Mouse (Mus musculus) left cerebral cortex, postnatal 4 days (tissue): ENCODE measurements around the gene Skida1. TPM values are rescaled to one million over a fixed set of nuclear protein-coding genes. Genes with fewer than 3 reads are reported as not detected.

Source experiments
- DNase-seq: peaks from one replicate; pipeline ENCODE4 v3.0.0-alpha.2; 2022
- intact Hi-C: fragments of 180-260 bp; cut with DNase I; formaldehyde crosslinking; loops from one replicate; pipeline ENCODE4 v1.15.1; 2025
- total RNA-seq, 2 experiments: library from RNA; stranded (reverse); gene quantifications; 2 replicates each; pipeline ENCODE4 v1.2.3; 2021

The Skida1 gene
- total RNA-seq, 2 experiments from 2014 or later = 11.6 to 13.9 TPM

DNA sequence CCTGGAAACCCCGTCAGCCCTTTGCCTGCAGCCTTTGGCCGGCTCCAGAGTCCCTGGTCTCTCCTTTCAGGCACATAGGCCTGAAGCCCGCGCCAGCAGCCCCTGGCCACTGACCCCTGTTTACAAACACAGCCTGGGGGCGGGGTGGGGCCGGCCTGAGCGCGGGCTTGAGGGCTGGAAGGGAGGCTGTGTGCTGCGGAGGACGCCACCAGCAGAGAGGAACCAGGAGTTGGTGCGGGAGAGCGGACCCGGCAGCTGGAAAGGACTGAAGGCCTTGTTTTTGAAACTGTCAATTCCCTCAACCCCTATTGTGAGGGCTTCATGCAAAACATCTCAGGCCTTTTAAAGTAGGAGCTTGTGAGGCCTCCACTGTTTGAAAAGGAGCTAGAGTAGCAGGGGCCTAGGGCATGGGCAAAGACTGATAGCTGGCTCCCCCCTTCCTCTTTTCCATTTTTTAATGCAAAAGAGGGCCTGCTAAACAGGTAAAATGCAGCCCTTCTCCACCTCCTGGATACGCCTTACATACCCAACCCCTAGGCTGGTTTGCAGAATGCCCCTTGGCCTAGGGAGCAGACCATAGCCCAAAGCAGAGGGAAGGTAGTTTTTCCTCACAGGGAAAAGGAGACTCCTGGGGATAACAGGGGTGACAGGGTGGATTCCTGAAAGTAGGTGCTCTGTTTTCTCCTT lies 7.5 kb downstream of the Skida1 start:
- intact Hi-C loops = loop anchor here (10.0 kb wide), 1 partner anchor 1233 kb away; no protein-coding TSS in a partner anchor
- DNase-seq = peak; percentile 79

DNA sequence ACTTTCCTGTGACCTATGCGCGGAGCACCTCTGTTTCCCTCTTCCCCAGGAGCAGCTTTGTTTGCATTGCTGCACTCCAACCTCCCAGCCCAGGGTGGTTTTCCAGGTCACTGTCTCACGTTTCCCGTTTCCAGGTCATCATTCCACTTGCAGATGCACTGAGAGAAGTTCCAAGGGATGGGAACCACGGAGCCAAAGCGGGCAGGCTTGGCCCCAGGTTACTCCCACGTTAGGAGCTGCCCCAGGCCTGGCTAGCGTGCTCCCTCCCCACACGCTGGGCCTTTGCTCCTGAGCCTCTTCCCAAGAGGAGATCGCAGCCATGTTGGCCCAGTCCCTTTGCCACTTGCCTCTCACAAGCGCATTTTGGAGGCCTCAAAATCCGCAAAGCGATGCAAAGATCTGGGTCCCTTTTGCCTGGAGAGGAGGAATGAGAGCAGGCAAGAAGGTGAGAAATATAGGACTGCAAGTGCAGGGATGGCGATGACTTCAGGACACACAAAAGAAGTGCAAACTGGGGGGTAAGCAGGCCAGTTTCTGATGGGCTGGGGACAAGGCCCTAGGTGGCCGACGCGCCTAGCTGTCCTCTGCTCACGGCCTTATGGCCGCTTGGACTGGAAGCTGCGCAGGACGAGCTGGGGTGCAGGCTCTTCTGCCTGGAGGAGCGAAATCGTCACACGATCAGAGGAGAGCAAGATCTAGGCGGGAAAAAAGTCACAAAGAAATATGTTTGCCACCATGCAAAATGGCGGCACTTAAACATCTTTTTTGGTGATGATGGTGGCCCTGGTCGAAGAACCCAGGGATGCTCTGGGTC lies 8.3 kb downstream of the Skida1 start:
- DNase-seq = no peak
- intact Hi-C loops = loop anchor here (10.0 kb wide), 1 partner anchor 1234 kb away; no protein-coding TSS in a partner anchor

DNA sequence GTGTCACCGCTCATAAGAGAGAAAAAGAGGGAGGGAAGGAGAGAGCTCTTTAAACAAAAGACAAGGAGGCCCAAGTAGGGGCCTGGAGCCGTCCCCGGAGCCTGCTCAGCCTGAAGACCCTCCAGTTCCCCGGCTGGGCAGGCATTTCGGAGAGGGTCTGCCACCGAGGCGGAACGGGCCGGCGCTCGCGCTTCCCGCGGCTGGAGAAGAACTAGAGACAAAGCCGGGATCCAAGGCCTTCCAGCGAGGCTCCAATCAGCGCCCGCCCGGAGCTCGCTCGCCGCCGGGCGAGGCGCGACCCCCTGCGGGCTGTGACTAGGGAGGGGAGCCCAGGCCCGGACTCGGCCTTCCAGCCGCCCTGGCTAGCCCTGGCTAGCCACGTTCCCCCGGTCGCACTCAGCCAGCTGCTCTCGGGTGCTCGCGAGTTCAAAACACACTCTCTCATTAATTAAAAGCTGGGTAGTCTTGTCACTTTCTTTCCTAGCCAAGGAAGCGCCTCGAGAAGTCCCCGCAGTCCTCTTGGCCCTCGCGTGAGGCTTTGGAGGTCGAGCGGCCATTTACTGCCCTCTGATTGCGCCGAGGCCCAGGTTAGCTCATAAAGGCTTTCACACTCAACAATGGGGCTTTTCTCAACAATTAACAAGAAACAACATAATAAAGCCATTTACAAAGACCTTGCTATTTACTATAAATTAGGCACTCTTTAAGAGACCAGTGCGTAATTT lies 9.1 kb downstream of the Skida1 start:
- DNase-seq = peak; percentile 79

GRCm38 (mm10) chr2:18038895-18039371 lies 9.9 kb downstream of the Skida1 start:
- DNase-seq = no peak
- intact Hi-C loops = loop anchor here (10.0 kb wide), 1 partner anchor 656 kb away; the partner anchor contains the start of gene Spag6

More for the DNA sequence above, 9.1 kb downstream of the Skida1 start:
- intact Hi-C loops = loop anchor here (10.0 kb wide), 2 partner anchors 655 to 1235 kb away; partner anchors contain the start of gene Spag6

DNA sequence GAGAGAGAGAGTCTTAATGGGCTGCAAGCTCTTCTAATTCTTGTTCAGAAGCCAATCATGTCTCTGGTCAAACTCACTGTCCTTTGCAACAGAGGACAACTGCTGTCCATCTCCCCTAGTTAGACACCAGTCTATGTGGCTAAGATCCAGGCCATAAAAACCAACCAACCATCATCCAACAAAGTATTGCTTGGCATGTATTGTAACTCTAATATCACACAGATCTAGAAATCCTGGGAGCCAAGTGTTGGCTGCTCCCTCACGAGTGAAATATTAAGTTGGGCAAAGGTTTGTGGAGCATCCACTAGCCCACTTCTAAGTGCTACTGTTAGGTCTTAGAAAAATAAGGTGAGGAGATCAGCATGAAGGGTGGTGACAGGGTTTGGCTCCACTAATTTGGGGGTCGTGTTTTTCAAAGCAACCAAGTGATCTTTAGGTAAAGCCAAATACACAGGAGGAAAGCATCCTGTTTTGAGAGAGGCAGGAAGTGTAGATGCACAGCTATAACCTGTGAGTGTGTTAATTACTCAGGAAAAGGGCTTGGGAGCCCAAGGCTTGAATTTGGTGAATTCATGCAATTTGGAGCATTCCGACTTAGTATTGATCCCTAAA lies 10.6 kb downstream of the Skida1 start:
- intact Hi-C loops = loop anchor here (10.0 kb wide), 1 partner anchor 657 kb away; the partner anchor contains the start of gene Spag6
- no peak for DNase-seq

GRCm38 (mm10) chr2:18037491-18037890 lies 11.4 kb downstream of the Skida1 start, which contains the start of gene A930004D18Rik:
TSS of gene A930004D18Rik (minus strand) at chr2:18037737.
- intact Hi-C loops = loop anchor here (10.0 kb wide), 1 partner anchor 657 kb away; the partner anchor contains the start of gene Spag6
- DNase-seq = no peak

DNA sequence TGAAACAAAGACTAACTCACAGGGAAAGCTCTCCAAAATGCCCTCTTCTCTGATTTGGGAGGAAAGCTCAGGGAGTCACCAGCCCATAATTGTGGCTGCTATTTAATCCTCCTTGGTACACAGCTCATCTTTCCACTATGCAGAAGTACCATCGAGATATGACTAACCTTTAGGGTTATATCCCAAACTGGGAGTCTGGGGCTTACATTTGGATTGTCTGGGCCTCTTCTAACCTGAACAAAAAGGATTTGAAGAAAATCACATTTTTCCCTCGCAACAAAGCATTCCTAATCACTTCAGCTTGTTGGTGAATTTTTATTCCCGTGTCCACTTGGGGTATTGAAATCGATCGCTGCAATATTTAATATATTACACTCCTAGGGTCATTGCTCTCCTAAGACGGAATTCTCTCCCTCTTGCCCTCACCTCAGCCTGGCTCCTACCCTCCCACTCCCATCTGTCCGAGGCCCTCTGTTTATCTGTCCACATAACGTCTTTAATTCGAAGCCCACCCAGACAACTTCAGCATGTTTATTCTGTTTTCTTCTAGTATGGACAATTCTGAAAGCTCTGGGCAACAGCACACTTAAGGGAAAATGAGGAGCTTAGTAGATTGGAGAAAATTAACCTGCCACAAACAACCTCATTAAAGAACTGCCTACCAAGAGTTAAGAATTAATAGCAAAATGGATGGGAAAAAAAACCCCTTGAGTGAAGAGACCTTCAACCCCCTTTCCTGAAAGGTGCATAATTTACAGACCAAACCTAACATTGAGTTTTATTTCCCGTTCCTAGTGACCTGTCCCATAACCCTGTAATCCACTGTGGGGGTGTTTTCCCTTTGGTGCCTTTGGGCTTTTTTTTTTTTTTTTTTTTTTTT lies 14.2 kb downstream of the Skida1 start:
- intact Hi-C loops = loop anchor here (10.0 kb wide), 1 partner anchor 660 kb away; the partner anchor contains the start of gene Spag6
- no peak for DNase-seq

GRCm38 (mm10) chr2:18033166-18034108 lies 15.4 kb downstream of the Skida1 start:
- intact Hi-C loops = loop anchor here (10.0 kb wide), 1 partner anchor 661 kb away; the partner anchor contains the start of gene Spag6
- DNase-seq = no peak

DNA sequence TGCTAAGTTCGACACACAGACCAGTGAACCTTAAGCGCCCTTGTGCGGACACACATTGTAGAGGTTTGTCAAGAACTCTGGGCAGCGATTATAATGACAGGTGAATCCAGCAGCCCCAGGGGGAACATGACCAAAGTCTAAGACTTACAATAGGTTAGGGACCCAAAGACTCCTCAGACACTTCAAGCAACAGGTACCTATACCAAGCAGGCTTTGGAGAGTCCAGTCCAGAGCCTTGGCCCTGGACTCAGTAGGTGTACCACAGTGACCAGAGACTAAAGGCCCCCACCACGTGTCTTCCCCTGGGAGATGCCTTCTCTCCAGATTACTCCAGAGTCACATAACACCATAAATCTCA lies 16.3 kb downstream of the Skida1 start:
- intact Hi-C loops = loop anchor here (10.0 kb wide), 1 partner anchor 662 kb away; the partner anchor contains the start of gene Spag6
- no peak for DNase-seq

DNA sequence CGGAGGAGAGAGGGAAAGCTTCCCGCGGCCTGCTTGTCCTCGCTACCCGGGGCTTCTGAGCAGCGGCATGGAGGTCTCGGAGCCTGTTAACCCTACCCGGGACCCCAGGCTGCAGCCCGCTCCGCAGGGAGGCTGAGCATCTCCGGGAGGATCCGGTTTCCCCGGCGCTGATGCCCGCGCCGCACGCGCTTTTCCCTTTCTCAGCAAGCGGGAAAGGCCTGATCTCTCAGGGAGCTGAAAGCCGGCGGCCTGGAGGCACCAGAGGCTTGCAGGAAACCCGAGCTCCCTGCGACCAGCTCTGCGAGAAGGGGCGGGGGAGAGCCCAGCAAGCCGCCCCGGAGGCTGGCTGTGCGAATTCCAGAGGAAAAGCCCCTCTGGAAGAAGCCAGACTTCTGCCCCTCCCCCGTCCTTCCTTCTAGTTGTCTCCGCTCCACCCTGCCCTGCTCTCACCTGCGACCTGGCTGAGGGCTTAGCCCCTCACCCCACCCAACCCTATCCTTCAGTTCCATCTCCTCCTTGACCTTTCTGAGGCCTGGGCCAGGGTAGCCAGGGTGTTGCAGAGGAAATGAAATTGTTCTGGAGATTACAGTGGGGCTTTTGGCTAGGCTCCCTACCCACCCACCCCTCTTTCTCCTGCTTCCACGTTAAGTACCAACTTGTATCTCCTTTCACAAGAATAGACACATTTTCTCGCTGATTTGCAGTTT lies 16.9 kb downstream of the Skida1 start:
- intact Hi-C loops = loop anchor here (10.0 kb wide), 1 partner anchor 663 kb away; the partner anchor contains the start of gene Spag6
- DNase-seq = peak; percentile 60

GRCm38 (mm10) chr2:18031271-18031821 lies 17.5 kb downstream of the Skida1 start:
- no peak for DNase-seq
- intact Hi-C loops = loop anchor here (10.0 kb wide), 1 partner anchor 663 kb away; the partner anchor contains the start of gene Spag6

DNA sequence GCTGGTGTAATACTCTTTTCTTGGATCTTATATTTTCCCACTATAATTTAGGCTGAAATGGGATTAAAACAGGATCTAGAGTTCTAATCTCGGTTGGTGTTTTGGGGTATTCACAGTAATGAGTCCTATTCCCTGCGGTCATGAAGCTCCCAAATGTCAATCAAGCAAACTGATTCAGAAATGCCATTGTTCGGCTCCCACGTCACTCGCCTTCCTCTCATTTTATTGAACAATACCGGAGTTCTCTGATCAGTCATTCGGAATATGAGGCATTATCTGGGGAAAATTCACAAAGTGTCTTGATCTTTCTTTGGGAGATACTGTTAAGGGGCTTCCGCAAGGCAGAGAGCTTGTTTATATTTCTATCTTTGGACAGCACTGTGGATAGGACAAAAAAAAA lies 18.3 kb downstream of the Skida1 start:
- intact Hi-C loops = loop anchor here (10.0 kb wide), 1 partner anchor 664 kb away; the partner anchor contains the start of gene Spag6
- DNase-seq = no peak

DNA sequence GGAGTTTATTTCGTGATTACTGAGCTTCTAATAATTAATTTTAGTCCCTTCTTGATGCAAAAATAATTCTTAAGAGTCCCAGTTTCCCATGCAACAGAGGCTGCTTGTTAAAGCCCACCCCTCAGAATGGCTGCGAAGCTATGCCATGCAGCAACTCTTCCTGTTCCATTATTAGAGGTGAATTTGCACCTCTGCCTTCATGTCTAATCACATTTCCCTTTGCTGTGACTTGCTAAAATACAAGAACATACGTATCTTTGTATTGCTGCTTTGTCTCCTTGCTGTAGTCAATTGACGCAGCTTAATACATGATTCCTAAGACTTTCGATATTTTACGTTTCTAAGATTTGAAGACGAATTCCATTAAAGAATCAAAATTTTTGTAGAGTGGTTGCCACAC lies 19.2 kb downstream of the Skida1 start:
- intact Hi-C loops = loop anchor here (10.0 kb wide), 2 partner anchors 595 to 665 kb away; partner anchors contain the start of gene Spag6
- DNase-seq = no peak

GRCm38 (mm10) chr2:18028140-18029021 lies 20.5 kb downstream of the Skida1 start:
- DNase-seq = peak; percentile 95
- intact Hi-C loops = loop anchor here (10.0 kb wide), 1 partner anchor 594 kb away; no protein-coding TSS in a partner anchor

DNA sequence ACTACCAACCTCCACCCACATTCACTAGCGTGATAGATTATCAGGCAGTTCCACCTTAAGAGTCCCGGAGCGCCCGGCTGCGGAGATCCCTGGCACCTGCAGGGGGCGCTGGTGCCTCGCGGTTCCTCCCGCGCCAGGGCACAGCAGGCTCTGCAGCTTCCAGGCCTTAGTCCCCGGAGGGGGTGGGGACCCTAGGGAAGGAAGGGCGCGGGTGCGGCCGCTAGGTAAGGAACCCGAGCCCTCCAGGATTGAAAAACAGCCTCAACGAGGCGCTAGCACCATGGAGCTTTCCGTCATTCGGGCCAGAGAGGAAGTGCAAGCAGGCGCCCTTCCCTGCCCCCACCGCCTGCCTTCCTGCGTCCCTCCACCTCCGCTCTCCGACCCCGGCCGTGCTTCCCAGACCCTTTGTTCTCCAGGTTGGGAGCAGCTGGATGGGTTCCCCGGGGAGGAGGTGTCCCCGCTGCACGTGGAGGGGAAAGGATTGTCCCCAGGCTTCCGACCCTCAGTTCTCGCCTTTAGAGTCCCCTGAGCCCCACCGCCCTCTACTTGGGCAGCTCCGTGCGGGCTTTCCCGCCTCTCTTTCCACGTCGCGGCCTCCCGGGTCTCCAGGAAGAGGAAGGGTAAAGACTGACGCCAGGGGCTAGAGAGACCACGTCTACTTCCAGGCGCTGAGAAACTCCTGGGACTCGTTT lies 21.3 kb downstream of the Skida1 start:
- intact Hi-C loops = loop anchor here (10.0 kb wide), 1 partner anchor 593 kb away; no protein-coding TSS in a partner anchor
- peak; percentile 93 for DNase-seq
